Mouse (Mus musculus): ENCODE measurements around the gene Sipa1. TPM values are rescaled to one million over a fixed set of nuclear protein-coding genes. Genes with fewer than 3 reads are reported as not detected.
A peak's percentile ranks its signal among the peaks of the same experiment; 100 is the strongest.

The Sipa1 gene
- polyA plus RNA-seq, 1 experiment = 101 TPM

GRCm38 (mm10) chr19:5636571-5637041 is 26.9 kb downstream of the Sipa1 start:
- H3K4me1 ChIP-seq (ENCODE audit: control insufficient read depth, insufficient read depth, low read length) = no peaks in the 10 kb centered on the region; the same call in none of the 2 replicates
- TF ChIP-seq POLR2A (IDR thresholded peaks at IDR 0.05; ENCODE audit: borderline replicate concordance, control insufficient read depth, low read depth, low read length) (no peak), CTCF (IDR thresholded peaks at IDR 0.05; ENCODE audit: control insufficient read depth, insufficient read depth, low read length) (no peak)
- peak overlapping the region; percentile 93 for H3K27ac ChIP-seq (ENCODE audit: control insufficient read depth, insufficient read depth, low read depth, low read length, poor library complexity)
- 4% methylated on average over 12 of the region's 12 CpGs for WGBS
- peak overlapping the region; percentile 89 for H3K4me3 ChIP-seq (replicated peaks; ENCODE audit: control insufficient read depth, low read depth, low read length)

- Histone ChIP-seq H3K4me1 (ENCODE audit: control insufficient read depth, insufficient read depth, low read length) (no peaks in the 10 kb centered on the region; the same call in none of the 2 replicates), H3K4me3 (replicated peaks; ENCODE audit: control insufficient read depth, low read depth, low read length) (no peak overlapping the region), H3K27ac (ENCODE audit: control insufficient read depth, insufficient read depth, low read depth, low read length, poor library complexity) (no peak overlapping the region)
- TF ChIP-seq CTCF (IDR thresholded peaks at IDR 0.05; ENCODE audit: control insufficient read depth, insufficient read depth, low read length) (no peak), POLR2A (IDR thresholded peaks at IDR 0.05; ENCODE audit: borderline replicate concordance, control insufficient read depth, low read depth, low read length) (no peak)
- 37% methylated on average over 7 of the region's 7 CpGs for WGBS
These were observed 27.4 kb downstream of the Sipa1 start for GRCm38 (mm10) chr19:5636036-5636570.

GRCm38 (mm10) chr19:5632120-5632519 is 31.4 kb downstream of the Sipa1 start:
- H3K4me3 ChIP-seq (replicated peaks; ENCODE audit: control insufficient read depth, low read depth, low read length) = no peak overlapping the region
- TF ChIP-seq POLR2A (IDR thresholded peaks at IDR 0.05; ENCODE audit: borderline replicate concordance, control insufficient read depth, low read depth, low read length) (no peak), CTCF (IDR thresholded peaks at IDR 0.05; ENCODE audit: control insufficient read depth, insufficient read depth, low read length) (no peak)
- H3K4me1 ChIP-seq (ENCODE audit: control insufficient read depth, insufficient read depth, low read length) = no peaks in the 10 kb centered on the region
- H3K27ac ChIP-seq (ENCODE audit: control insufficient read depth, insufficient read depth, low read depth, low read length, poor library complexity) = no peak overlapping the region
- WGBS = 67% methylated on average over 9 of the region's 9 CpGs

- TF ChIP-seq CTCF (IDR thresholded peaks at IDR 0.05; ENCODE audit: control insufficient read depth, insufficient read depth, low read length) = no peak
- no peak for TF ChIP-seq POLR2A (IDR thresholded peaks at IDR 0.05; ENCODE audit: borderline replicate concordance, control insufficient read depth, low read depth, low read length)
- Histone ChIP-seq H3K4me1 (ENCODE audit: control insufficient read depth, insufficient read depth, low read length) (peaks cover 1% of the 10 kb centered on the region; the same call in 1 of the 2 replicates), H3K4me3 (replicated peaks; ENCODE audit: control insufficient read depth, low read depth, low read length) (no peak overlapping the region)
These were observed 33.6 kb downstream of the Sipa1 start for GRCm38 (mm10) chr19:5629907-5630306.

DNA sequence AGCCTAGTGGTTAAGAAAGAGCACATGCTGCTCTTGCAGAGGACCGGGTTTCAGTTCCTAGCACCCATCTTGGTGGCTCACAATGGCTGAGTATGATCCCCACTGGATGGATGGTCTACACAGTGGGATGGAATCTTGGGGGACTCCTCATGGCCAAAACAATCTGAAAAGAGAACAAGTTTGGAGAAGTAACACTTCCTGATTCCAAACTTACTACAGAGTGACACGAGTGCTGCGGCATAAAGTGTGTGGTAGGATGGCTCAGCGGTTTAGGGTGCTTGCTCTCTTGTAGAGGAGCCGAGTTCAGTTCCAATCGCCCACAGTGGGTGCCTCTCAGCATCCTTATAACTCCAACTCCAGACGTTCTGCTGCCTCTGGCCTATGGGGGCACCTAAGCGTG is 38.2 kb downstream of the Sipa1 start:
- WGBS = 49% methylated on average over 8 of the region's 8 CpGs
- TF ChIP-seq CTCF (IDR thresholded peaks at IDR 0.05; ENCODE audit: control insufficient read depth, insufficient read depth, low read length) (no peak), POLR2A (IDR thresholded peaks at IDR 0.05; ENCODE audit: borderline replicate concordance, control insufficient read depth, low read depth, low read length) (no peak)
- Histone ChIP-seq H3K4me1 (ENCODE audit: control insufficient read depth, insufficient read depth, low read length) (peaks cover 3% of the 10 kb centered on the region; the same call in 1 of the 2 replicates), H3K4me3 (replicated peaks; ENCODE audit: control insufficient read depth, low read depth, low read length) (no peak overlapping the region), H3K27ac (ENCODE audit: control insufficient read depth, insufficient read depth, low read depth, low read length, poor library complexity) (no peak overlapping the region)

More at GRCm38 (mm10) chr19:5629907-5630306, 33.6 kb downstream of the Sipa1 start:
- no peak overlapping the region for H3K27ac ChIP-seq (ENCODE audit: control insufficient read depth, insufficient read depth, low read depth, low read length, poor library complexity)

DNA sequence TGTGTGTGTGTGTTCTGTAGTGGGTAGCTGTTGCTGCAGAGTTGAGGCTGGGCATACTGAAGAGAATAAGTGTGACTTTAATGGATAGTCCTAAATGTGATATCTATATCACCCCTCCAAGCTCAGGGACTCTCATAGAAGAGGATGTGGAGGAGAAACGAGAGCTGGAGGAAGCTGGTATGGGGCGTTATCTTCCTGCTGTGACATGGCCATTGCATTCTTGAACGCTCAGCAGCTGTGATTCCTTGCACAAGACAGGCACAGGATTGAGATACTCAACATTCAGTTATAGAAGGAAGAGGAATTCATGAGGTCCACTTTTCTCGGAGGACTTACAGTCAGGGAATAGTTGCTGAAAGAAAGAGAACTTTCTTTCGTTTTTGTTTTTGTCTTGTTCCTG is 41.6 kb downstream of the Sipa1 start:
- no peak overlapping the region for H3K4me3 ChIP-seq (replicated peaks; ENCODE audit: control insufficient read depth, low read depth, low read length)
- H3K4me1 ChIP-seq (ENCODE audit: control insufficient read depth, insufficient read depth, low read length) = peaks cover 3% of the 10 kb centered on the region; the same call in 1 of the 2 replicates
- H3K27ac ChIP-seq (ENCODE audit: control insufficient read depth, insufficient read depth, low read depth, low read length, poor library complexity) = no peak overlapping the region
- TF ChIP-seq CTCF (IDR thresholded peaks at IDR 0.05; ENCODE audit: control insufficient read depth, insufficient read depth, low read length) (no peak), POLR2A (IDR thresholded peaks at IDR 0.05; ENCODE audit: borderline replicate concordance, control insufficient read depth, low read depth, low read length) (no peak)
- WGBS = 26% methylated on average over 5 of the region's 5 CpGs

GRCm38 (mm10) chr19:5620007-5620406 is 43.5 kb downstream of the Sipa1 start:
- WGBS = 53% methylated on average over 4 of the region's 4 CpGs
- no peak overlapping the region for H3K27ac ChIP-seq (ENCODE audit: control insufficient read depth, insufficient read depth, low read depth, low read length, poor library complexity)
- no peak overlapping the region for H3K4me3 ChIP-seq (replicated peaks; ENCODE audit: control insufficient read depth, low read depth, low read length)
- peaks cover 2% of the 10 kb centered on the region; the same call in 1 of the 2 replicates for H3K4me1 ChIP-seq (ENCODE audit: control insufficient read depth, insufficient read depth, low read length)
- TF ChIP-seq CTCF (IDR thresholded peaks at IDR 0.05; ENCODE audit: control insufficient read depth, insufficient read depth, low read length) (no peak), POLR2A (IDR thresholded peaks at IDR 0.05; ENCODE audit: borderline replicate concordance, control insufficient read depth, low read depth, low read length) (no peak)

GRCm38 (mm10) chr19:5614953-5615352 is 48.6 kb downstream of the Sipa1 start:
- peaks cover 2% of the 10 kb centered on the region; the same call in 1 of the 2 replicates for H3K4me1 ChIP-seq (ENCODE audit: control insufficient read depth, insufficient read depth, low read length)

More at GRCm38 (mm10) chr19:5614953-5615352, 48.6 kb downstream of the Sipa1 start:
- TF ChIP-seq CTCF (IDR thresholded peaks at IDR 0.05; ENCODE audit: control insufficient read depth, insufficient read depth, low read length) (no peak), POLR2A (IDR thresholded peaks at IDR 0.05; ENCODE audit: borderline replicate concordance, control insufficient read depth, low read depth, low read length) (no peak)
- Histone ChIP-seq H3K27ac (ENCODE audit: control insufficient read depth, insufficient read depth, low read depth, low read length, poor library complexity) (no peak overlapping the region), H3K4me3 (replicated peaks; ENCODE audit: control insufficient read depth, low read depth, low read length) (no peak overlapping the region)
- 91% methylated on average over 2 of the region's 2 CpGs for WGBS

Data from bone marrow, adult 2 months (tissue).